Mouse (Mus musculus) liver, adult 2 months (tissue): ENCODE measurements at regions not wholly inside any gene's neighbourhood (a gene's known extent, or its start where the extent isn't known, plus 50 kb on each side); places are given as distances from the start of the nearest gene placed in this dataset.

Experiments
- DNase-seq: peaks from one replicate; pipeline ENCODE4 v3.0.0-alpha.2; 2011; ENCODE audit warnings: low read depth, low spot score; ENCODE audit errors: extremely low read depth
- H3K27ac ChIP-seq: fragments of 200-500 bp; replicated peaks from 2 replicates; pipeline ENCODE4 v1.5.1; 2012; ENCODE audit warnings: low read depth, mild to moderate bottlenecking, control low read depth, inconsistent platforms, low read length; ENCODE audit not compliant: insufficient read depth
- H3K27me3 ChIP-seq: fragments of 200-500 bp; 2 replicates; pipeline ENCODE4 v1.6.1; 2012; ENCODE audit warnings: mild to moderate bottlenecking, moderate library complexity, low read length, inconsistent platforms; ENCODE audit not compliant: control insufficient read depth, insufficient read depth
- H3K36me3 ChIP-seq: fragments of 200-500 bp; 2 replicates; pipeline ENCODE4 v1.6.1; 2012; ENCODE audit warnings: low read length, inconsistent platforms; ENCODE audit not compliant: control insufficient read depth, insufficient read depth
- H3K4me1 ChIP-seq: fragments of 200-500 bp; 2 replicates; pipeline ENCODE4 v1.6.1; 2011; ENCODE audit warnings: low read length; ENCODE audit not compliant: control insufficient read depth, insufficient read depth
- H3K4me3 ChIP-seq: fragments of 200-500 bp; 2 replicates; pipeline ENCODE4 v1.5.1; 2011; ENCODE audit warnings: low read depth, mild to moderate bottlenecking, control low read depth, low read length, moderate library complexity; ENCODE audit not compliant: insufficient read depth
- H3K79me2 ChIP-seq: fragments of 200-500 bp; 2 replicates; pipeline ENCODE4 v1.6.1; 2012; ENCODE audit warnings: inconsistent platforms, mild to moderate bottlenecking, low read length, moderate library complexity; ENCODE audit not compliant: control insufficient read depth, insufficient read depth
- H3K9ac ChIP-seq: fragments of 200-500 bp; 2 replicates; pipeline ENCODE4 v1.6.1; 2012; ENCODE audit warnings: low read depth, mild to moderate bottlenecking, control low read depth, inconsistent platforms, low read length
- CTCF ChIP-seq: fragments of 200-500 bp; IDR thresholded peaks from 2 replicates; pipeline ENCODE4 v1.5.1; 2011; ENCODE audit warnings: low read depth, low read length, control low read depth
- POLR2A ChIP-seq: fragments of 200-500 bp; IDR thresholded peaks from 2 replicates; pipeline ENCODE4 v1.6.1; 2011; ENCODE audit warnings: low read length, control low read depth; ENCODE audit not compliant: insufficient read depth; ENCODE audit errors: extremely low read depth
- WGBS: fragments of 180-500 bp; shearing (Covaris S2); methylation state at CpG from one replicate; pipeline ENCODE4 v1.1.7; 2018; 5-methylcytosine and 5-hydroxymethylcytosine counted together

DNA sequence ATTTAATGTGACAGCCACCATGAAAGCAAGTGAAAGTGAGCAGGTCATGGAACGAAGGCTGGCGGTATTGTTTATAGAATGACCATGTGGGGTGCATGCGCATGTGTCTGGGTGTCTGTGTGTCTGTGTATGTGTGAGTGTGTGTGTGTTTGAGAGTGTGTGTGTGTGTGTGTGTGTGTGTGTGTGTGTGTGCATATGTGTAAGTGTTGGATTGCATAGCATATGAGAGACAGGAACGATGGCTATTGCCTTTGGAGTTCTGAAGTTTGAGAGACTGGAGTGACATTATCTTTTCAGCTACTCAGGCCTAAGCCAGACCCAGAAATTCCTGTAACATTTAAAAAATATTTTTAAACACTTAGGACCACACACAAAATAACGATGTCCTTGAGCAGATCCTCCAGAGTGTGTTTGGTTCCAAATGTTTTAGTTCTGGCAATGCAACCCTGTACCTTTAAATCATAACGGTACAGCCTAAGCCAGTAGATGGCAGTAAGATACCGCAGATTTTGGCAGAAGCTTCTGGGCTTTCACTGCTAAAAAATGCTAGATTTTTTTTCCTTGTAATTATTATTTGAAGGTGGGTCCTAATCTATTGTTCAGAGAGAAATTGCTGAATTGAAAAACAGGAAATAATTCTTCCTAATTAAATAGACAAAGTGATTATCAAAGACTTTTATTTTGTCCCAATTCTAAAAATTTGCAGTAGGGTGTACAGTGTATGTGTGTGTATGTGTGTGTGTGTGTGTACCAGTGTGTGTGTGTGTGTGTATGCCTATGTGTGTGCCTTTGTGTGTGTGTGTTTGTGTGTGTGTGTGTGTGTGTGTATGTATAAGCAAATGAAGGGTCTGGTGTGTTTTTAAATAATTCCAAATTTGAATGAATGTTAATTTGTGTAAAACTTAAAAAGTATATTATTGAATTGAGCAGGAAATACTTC, 228.0 kb upstream of the Arrdc4 start:
- no peaks in the 10 kb centered on the region for H3K79me2 ChIP-seq
- H3K27me3 ChIP-seq, result no peaks in the 10 kb centered on the region
- peaks cover 15% of the 10 kb centered on the region for H3K4me1 ChIP-seq
- no peak overlapping the region for H3K9ac ChIP-seq
- peak; percentile 46 for DNase-seq
- H3K27ac ChIP-seq, result no peak overlapping the region
- 53% methylated on average over 7 of the region's 7 CpGs for WGBS
- H3K36me3 ChIP-seq, result no peaks in the 10 kb centered on the region
- no peak overlapping the region for H3K4me3 ChIP-seq
- TF ChIP-seq CTCF (no peak), POLR2A (no peak)

DNA sequence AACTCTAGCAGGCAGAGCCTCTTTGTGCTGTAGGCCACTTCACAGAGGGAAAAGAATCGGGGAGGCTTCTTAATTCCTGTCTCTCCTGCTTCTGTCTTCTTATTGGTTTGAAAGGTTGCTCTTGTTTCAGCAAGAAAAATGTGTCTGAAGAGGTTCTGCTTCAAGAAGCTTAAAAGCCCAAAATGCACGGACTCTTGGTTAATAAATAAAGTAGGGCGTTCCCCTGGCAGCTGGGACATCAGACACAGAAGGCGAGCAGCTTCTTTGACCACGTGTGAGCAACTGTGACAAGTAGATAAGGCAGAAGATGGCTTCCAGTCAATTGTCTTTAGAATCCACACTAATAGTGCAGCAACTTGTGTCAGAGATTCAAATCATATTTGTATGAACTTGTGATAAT, 226.9 kb upstream of the Arrdc4 start:
- Histone ChIP-seq H3K9ac (no peak overlapping the region), H3K36me3 (no peaks in the 10 kb centered on the region), H3K4me3 (no peak overlapping the region), H3K27me3 (no peaks in the 10 kb centered on the region), H3K4me1 (peaks cover 15% of the 10 kb centered on the region), H3K79me2 (no peaks in the 10 kb centered on the region), H3K27ac (peak overlapping the region; percentile 55; the same call in 1 of the 2 replicates)
- DNase-seq, result peak; percentile 55
- TF ChIP-seq CTCF (no peak), POLR2A (no peak)
- WGBS, result 34% methylated on average over 5 of the region's 5 CpGs

DNA sequence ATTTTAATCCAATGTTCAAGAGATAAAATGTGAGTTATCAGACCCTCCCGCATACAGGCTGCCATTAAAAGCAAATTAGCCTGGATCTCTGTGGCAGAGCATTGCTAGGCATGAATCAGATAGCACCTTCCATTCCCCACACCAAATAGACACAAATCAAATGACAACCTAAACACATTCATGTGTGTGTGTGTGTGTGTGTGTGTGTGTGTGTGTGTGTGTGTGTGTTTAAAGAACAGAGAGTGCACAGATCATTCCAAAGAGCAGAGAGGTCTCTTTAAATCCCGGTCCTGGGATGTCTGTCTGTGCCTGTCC, 226.5 kb upstream of the Arrdc4 start:
- WGBS, result 8% methylated on average over 2 of the region's 2 CpGs
- H3K9ac ChIP-seq, result no peak overlapping the region

DNA sequence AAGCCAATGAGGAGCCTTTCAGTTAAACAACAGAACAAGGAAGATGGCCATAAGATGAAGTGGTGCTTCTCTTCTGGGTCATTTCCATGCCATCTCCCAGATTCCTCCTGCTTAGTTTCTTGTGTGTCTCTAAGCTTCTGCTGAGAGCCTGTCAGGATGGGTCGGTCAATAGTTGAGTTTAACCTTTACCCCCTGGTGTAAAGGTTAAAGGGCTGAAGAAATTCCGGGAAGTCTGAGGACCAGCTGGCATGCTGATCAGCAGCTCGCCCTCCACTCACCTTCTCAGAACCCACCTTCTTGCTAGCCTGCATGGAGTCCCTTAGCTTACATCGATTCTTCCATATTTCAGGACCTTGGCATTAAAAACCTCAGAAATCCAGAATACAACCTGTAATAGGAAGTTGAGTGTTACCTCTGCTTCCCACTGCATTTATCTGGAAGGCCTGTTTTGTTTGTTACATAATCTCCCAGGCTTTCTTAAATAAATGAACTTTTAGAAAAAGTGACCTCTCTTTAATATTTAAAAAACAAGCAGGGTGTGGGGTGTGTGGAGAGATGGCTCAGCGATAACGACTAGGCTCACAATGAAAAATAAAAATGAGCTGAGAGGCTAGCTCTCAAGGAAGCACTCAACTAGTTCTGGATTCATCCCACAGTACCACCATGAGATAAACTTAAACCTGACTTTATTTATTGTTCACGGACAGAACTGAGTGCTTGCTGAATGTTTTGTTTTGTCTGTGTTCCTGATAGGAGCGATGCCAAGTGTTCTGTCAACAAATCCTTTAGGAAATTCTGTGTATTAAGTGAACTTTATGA, 225.9 kb upstream of the Arrdc4 start:
- TF ChIP-seq CTCF (no peak), POLR2A (no peak)
- Histone ChIP-seq H3K4me3 (no peak overlapping the region), H3K79me2 (no peaks in the 10 kb centered on the region), H3K27me3 (no peaks in the 10 kb centered on the region), H3K36me3 (no peaks in the 10 kb centered on the region), H3K9ac (no peak overlapping the region), H3K4me1 (peaks cover 15% of the 10 kb centered on the region), H3K27ac (peak overlapping the region; percentile 55; the same call in 1 of the 2 replicates)
- 22% methylated on average over 8 of the region's 8 CpGs for WGBS
- peak; percentile 58 for DNase-seq

More for the DNA sequence above, 226.5 kb upstream of the Arrdc4 start:
- no peak for DNase-seq
- H3K4me3 ChIP-seq, result no peak overlapping the region
- H3K27ac ChIP-seq, result peak overlapping the region; percentile 55; the same call in 1 of the 2 replicates
- TF ChIP-seq CTCF (no peak), POLR2A (no peak)
- no peaks in the 10 kb centered on the region for H3K36me3 ChIP-seq
- no peaks in the 10 kb centered on the region for H3K27me3 ChIP-seq
- peaks cover 15% of the 10 kb centered on the region for H3K4me1 ChIP-seq
- H3K79me2 ChIP-seq, result no peaks in the 10 kb centered on the region

DNA sequence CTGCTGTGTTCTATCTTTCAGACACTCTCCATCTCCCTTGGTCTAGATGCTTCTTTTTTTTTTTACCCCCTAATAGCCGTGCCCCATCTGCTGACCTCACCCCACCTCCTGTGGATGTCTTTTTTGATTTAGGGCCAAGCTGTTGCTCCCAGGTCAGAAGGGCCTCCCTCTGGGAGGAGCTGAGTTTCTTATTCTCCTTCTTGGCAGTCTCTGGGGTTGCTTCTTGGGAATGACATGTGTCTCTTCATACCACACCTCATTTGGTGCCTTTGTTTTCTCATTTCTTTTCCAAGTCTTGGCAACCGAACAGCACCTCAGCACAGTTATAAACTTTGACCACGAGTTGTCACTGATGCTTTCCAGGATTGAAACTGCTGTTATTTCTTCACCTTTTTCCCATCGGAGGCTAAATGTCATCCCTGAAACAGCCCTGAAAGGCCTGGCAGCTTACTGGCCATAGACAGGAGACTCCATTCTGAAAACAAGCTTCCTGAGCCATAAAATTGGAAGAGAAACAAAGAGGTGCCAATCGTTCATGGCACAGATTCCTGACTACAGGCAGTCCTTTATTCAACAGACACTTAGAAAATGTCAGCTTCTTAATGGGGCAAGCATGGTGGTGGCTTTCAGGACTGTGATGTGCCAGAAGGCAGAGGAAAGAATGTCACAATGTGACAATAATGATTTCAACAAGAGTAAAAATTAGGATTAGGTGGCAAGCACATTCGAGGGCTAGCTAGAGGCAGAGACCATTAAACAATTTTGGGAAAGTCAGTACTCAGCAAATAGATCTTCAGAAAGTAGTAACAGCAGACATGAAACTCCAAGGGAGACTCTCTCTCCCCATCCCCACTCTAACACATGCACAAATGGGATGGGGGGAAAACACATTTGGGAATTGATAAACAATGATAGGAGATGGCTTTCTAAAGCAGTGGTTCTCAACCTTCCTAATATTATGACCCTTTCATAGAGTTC, 197.1 kb upstream of the Arrdc4 start:
- no peak overlapping the region for H3K4me3 ChIP-seq
- no peaks in the 10 kb centered on the region for H3K79me2 ChIP-seq
- H3K27ac ChIP-seq, result no peak overlapping the region
- WGBS, result 69% methylated on average over 6 of the region's 6 CpGs
- H3K36me3 ChIP-seq, result no peaks in the 10 kb centered on the region
- peak; percentile 6 for DNase-seq
- TF ChIP-seq POLR2A (no peak), CTCF (no peak)
- H3K9ac ChIP-seq, result no peak overlapping the region
- H3K4me1 ChIP-seq, result no peaks in the 10 kb centered on the region
- no peaks in the 10 kb centered on the region for H3K27me3 ChIP-seq
